Mouse (Mus musculus): ENCODE data around the gene Tmem204.
"Not testable (repeated sequence)": the region's sequence is repeated elsewhere in the genome, so short reads cannot be mapped to it uniquely, and the experiment has no call there.

Gene Tmem204

DNA sequence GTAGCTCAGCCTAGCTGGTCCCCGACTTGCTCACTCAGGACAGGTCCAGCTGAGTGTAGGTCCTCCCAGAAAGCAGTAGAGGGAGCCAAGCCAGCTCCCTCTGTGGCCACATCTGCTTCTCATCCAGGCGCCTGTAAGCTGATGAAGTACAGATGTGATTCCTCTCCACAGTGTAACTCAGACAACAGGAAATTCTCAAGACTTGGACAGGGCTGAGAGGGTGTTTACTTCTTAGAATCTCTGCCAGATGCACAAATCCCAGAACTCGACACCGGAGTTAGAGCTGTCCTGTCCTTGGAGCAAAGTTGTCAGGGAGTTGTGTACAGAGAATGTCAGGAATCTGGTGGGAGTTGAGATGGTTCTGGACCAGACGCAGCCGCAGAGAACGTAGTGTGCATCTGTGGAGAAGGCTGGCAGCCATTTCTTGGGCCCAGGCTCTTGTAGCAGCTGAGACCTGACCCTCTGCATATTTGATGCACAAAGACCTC, at the start of gene Tmem204:
TSS of gene Tmem204 (minus strand) at position 148 of the 488 bp plus-strand sequence.
- DNase-seq (ENCODE audit: low read depth) = no peak

DNA sequence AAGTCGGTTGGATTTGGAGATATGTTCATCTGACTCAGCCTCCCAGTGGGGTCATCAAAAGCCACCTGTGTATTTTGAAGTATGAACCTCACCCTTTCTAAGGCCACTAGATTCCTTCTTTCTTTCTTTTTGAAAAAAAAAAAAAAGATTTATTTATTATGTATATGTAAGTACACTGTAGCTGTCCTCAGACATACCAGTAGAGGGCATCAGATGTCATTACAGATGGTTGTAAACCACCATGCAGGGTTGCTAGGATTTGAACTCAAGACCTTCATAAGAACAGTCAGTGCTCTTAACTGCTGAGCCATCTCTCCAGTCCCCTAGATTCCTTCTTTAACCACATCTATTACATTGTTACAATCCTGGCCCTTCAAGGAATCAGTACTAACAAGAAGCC, 46.7 kb upstream of the Tmem204 start:
- peak; percentile 53 for DNase-seq (ENCODE audit: low read depth)

- DNase-seq (ENCODE audit: low read depth) = no peak
Observed at GRCm38 (mm10) chr17:25127681-25128080, 44.3 kb upstream of the Tmem204 start.

DNA sequence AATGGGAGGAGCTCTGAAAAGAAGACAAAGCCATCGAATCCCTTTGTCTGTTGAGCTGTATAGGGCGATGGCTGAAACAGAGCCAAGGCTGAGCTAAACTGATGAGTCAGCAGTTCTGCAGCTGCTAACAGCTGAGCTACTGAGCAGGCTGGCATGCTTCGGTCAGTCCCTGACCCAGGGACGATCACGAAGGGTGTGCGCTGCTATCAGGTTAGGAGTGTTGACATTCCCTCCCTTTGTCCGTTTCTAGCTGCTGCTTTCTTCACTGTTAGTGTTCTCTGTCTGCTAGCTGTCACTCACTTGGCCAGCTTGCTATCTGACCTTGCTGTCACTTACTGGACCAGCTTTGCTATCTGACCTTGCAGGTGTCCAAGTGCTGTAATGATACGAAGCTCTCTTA, 43.7 kb upstream of the Tmem204 start:
- DNase-seq (ENCODE audit: low read depth) = no peak

DNA sequence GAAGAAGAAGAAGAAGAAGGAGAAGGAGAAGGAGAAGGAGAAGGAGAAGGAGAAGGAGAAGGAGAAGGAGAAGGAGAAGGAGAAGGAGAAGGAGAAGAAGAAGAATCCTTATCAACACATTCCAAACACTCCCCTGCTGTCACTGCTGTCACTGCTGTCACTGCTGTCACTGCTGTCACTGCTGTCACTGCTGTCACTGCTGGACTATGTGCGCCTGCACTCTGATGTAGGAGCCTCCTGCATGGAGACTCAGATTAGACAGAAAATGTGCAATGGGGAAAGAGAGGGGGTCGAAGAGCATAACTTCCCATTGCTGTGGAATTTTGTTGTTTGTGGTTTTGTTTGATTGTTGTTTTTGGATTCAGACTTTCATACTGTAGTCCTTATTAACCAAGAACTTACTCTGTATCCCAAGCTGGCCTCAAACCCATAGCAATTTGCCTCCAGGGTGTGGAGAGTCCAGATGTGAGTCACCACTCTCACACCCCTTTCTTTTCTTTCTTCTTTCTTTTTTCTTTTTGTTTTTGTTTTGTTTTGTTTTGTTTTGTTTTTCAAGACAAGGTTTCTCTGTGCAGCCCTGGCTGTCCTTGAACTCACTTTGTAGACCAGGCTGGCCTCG, 42.2 kb upstream of the Tmem204 start:
- not testable (repeated sequence) for DNase-seq (ENCODE audit: low read depth)

DNA sequence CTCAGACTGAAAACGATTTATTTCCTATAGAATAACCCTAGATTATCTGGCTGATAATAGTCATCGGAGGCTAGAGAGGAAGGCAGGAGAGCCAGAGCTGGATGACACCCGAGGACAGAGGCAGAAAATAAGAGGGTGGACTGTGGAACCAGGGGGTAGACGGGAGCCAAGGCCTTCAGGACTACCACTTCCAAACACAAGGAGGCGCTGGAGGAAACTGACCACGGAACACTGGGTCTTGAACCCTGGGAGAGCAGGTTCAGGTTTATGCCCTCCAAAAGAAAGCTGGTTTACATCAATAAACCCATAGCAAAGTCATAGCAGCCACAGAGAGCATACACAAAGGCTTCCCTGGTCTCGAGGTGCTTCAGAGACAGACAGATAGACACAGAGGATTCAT, 40.6 kb upstream of the Tmem204 start:
- DNase-seq (ENCODE audit: low read depth) = peak; percentile 70

DNA sequence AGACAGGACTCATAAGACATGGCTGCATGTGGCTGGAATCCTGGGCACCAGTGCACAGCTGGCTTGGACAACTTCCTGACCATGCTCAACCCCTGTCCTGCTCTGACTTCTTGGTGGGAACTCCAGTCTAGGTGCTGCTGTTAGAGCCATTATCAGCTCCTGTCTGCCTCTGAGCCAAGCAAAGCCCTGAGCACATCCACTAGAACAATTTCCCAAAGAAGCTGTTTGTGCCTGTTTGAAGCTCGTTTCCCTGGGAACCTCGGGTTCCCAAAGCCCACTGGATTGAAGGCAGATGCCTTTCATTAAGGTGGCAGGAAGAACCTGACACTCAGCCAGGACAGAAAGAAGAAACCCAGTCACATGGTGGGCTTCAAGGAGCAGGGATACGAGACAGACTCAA, 37.0 kb upstream of the Tmem204 start, which contains the start of gene Ptx4:
TSS of gene Ptx4 (plus strand) at position 355 of the 400 bp plus-strand sequence.
- DNase-seq (ENCODE audit: low read depth) = no peak

DNA sequence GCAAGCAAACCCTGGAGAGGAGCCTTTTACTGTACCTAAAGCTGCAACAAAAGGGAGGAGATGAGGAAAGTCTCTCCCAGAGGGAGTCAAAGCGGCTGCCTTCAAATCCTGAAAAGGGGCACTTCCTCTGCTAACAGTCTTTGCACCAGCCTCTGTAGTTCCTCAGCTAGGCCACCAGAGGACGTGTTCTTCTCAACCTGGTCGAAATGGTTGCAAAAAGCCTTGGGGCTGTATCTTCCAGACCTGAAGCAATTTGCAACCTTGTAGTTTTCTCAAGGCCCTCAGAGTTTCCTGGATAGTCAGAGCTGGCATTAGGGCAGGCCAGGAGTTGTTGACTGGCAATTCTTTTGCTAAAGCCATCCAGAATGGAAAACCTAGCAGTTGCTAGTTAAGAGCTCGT, 33.9 kb upstream of the Tmem204 start:
- peak; percentile 53 for DNase-seq (ENCODE audit: low read depth)

GRCm38 (mm10) chr17:25115664-25116432, 32.5 kb upstream of the Tmem204 start, which contains the start of gene Telo2:
TSS of gene Telo2 (minus strand) at chr17:25115967.
- peak; percentile 96 for DNase-seq (ENCODE audit: low read depth)

- peak; percentile 75 for DNase-seq (ENCODE audit: low read depth)
Observed at GRCm38 (mm10) chr17:25114908-25115645, 31.7 kb upstream of the Tmem204 start.

- DNase-seq (ENCODE audit: low read depth) = no peak
Observed at GRCm38 (mm10) chr17:25112423-25112810, 29.0 kb upstream of the Tmem204 start.

DNA sequence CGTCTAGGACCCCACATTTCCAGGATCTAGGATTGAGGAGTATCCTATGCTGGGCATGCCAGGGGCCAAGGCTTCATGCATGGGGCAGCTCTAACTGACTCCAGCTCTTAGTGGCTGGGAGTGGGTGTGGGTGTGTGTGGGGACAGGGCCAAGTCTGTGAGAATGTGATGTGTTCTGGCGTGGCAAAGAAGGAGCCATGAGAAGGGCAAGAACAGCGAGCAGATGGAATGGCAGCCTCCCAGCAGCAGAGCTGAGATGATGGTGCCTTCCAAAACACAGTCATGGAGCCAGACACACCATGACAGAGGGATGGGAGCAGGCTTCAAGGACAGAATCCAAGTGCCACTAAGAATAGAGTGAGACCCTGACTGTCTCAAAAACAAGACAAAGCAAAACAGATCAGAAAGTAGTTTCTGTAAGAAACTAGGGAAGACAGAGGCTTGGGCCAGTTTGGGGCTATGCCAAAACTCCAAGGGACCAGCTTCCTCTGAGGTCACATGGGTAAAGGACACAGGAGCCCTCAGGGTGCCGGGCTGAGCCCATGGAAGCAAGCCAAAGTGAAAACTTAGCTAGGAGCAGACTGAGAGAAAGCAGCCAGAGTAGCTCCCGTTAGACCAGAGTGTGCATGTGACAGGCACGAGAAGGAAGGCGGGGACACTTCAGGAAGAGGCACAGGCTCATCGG, 28.5 kb upstream of the Tmem204 start:
- no peak for DNase-seq (ENCODE audit: low read depth)

GRCm38 (mm10) chr17:25111220-25111619, 27.8 kb upstream of the Tmem204 start:
- DNase-seq (ENCODE audit: low read depth) = no peak

DNA sequence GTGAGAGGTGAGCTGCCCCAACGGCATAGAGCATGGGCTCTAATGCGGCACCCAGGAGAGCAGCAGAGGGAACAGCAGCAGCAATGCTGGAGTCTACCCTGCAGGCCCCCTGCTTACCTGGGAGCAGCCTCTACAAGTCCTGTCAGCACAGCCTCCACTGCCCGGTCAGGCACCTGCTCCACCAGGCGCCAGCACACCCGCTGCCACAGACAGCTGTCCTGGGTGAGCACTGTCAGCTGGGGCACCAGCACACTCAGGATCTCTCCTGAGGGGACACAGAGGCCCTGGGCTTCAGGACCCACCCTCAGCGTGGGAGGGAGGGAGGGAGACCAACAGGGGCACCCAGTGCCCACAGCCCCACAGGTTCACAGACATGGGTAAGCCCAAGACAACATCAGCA, 27.2 kb upstream of the Tmem204 start:
- DNase-seq (ENCODE audit: low read depth) = no peak

GRCm38 (mm10) chr17:25109578-25109977, 26.2 kb upstream of the Tmem204 start:
- peak; percentile 55 for DNase-seq (ENCODE audit: low read depth)

- DNase-seq (ENCODE audit: low read depth) = no peak
Observed at GRCm38 (mm10) chr17:25107786-25108185, 24.4 kb upstream of the Tmem204 start.

DNA sequence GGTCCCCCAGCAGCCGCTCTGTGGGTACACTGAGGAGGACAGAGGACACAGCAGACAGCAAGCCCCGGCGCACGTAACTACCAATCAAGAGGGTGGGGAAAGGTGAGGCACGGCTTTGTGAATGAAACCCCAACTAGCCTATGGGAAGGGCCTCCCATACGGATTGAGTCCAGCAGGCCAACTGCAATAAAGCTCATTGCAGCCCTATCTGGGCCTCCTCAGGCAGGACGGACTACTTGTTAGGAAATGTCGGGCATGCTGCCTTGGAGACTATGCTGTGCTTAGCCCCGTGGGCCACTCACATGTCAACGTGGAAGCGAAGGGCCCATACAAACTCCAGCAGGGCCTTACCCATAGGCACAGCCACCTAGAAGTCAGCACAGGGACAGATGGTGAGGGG, 17.9 kb upstream of the Tmem204 start:
- DNase-seq (ENCODE audit: low read depth) = no peak

GRCm38 (mm10) chr17:25100052-25100451, 16.7 kb upstream of the Tmem204 start:
- DNase-seq (ENCODE audit: low read depth) = no peak

DNA sequence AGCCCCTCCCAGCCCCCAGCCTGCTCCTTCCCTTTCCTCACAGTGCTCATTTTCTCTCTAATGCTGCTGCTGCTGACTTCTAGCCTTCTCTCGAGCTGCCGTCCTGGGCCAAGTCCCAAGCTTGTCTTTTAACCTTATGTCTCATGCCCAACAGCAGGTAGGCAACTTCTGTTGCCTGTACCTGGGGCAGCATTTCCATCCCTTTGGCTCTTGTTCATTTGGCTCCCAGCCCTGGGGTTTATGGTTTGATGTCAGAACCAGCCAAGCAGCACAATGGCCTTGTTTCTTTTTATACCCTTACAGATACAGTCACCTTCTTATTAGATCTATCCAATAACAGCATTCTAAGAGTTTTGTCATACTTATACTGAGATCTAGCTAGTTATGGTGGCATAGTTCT, 12.8 kb upstream of the Tmem204 start:
- no peak for DNase-seq (ENCODE audit: low read depth)

DNA sequence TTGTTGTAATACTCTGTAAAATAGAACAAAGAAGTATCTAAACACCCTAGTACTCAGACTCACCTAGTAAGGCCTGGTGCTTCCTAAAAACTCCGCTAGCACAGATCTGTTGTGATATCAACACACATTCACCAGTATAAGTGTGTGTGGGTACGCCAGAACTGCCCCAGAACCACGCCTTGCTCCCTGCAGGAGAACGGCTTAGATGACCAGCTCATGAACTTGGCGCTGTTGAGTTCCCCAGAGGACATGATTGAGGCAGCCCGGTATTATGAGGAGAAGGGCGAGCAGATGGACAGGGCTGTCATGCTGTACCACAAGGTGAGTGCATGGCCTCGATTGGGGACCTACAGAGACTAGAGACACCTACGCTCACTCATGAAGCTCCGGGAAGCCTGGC, 7.1 kb upstream of the Tmem204 start:
- DNase-seq (ENCODE audit: low read depth) = no peak

- no peak for DNase-seq (ENCODE audit: low read depth)
Observed at GRCm38 (mm10) chr17:25089158-25089557, 5.8 kb upstream of the Tmem204 start.

DNA sequence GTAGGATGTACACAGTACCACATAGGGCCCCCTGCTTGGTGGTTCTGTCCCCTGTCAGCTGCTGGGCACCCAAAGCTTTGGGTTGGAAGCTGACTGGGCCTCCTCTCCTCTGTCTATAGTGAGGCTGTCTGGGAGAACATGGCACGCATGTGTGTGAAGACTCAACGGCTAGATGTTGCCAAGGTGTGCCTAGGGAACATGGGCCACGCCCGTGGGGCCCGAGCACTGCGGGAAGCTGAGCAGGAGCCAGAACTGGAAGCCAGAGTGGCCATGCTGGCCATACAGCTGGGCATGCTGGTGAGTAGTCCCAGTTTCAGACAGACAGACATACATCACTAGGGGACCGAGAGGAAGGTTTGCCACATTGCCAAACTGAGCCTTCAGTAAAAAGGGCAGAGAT, 3.3 kb upstream of the Tmem204 start:
- no peak for DNase-seq (ENCODE audit: low read depth)

All from induced T-regulatory cell, adult 2 months (primary cell).